Mouse (Mus musculus) liver, adult 2 months (tissue): ENCODE measurements around the gene 4930402H24Rik.

Experiments used
- CTCF ChIP-seq: fragments of 200-500 bp; IDR thresholded peaks from 2 replicates; pipeline ENCODE4 v1.5.1; 2011; ENCODE audit warnings: low read depth, low read length, control low read depth
- POLR2A ChIP-seq: fragments of 200-500 bp; IDR thresholded peaks from 2 replicates; pipeline ENCODE4 v1.6.1; 2011; ENCODE audit warnings: low read length, control low read depth; ENCODE audit not compliant: insufficient read depth; ENCODE audit errors: extremely low read depth

- TF ChIP-seq CTCF (no peak), POLR2A (no peak)
Measured at GRCm38 (mm10) chr2:130832582-130832981, 73.6 kb downstream of the 4930402H24Rik start.
